In the genomic region with DNA sequence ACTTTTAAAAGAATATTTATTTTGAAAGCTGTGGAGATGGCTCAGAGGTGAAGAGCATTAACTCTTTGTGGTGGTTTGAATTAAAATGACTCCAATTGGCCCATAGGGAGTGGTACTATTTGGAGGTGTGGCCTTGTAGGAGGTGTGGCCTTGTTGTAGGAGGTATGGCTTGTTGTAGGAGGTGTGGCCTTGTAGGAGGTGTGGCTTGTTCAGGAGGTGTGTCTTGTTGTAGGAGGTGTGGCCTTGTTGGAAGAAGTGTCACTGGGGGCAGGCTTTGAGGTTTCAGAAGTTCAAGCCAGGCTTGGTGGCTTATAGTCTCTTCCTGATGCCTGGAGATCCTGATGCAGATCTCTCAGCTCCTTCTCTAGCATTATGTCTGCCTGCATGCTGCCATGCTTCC, we compare ENCODE assay signal across 16 mouse cellular contexts.
"Had no signal": no experiment of that assay in that cellular context is flagged by ENCODE, and none has a peak within 500 bp of the region (broad histone marks: within the 10 kb centered on the region; RNA-seq: fewer than 3 reads in every experiment).

No protein-coding gene starts in this region.

- DNase-seq: heart, postnatal 10 days; heart, postnatal 14 days; heart, postnatal 36 days; heart, postnatal 4 days; kidney, adult 11 months; kidney, adult 18-20 months; kidney, adult 2 months; kidney, adult 8-10 months; kidney, adult 9 months; kidney, postnatal 10 days; kidney, postnatal 14 days; kidney, postnatal 25 days; kidney, postnatal 36 days; kidney, postnatal 4 days; layer of hippocampus, adult 9-11 months; layer of hippocampus, postnatal 36 days had no signal
